Mouse (Mus musculus) embryonic facial prominence, embryonic 11.5 days (tissue): ENCODE data around the gene Atg4b. TPM values are rescaled to one million over a fixed set of nuclear protein-coding genes. Genes with fewer than 3 reads are reported as not detected.
A peak's percentile ranks its signal among the peaks of the same experiment; 100 is the strongest.

Experiments used
- ATAC-seq: fragments of 200-750 bp; cut with Nextera tagmentation; replicated peaks from 2 replicates; pipeline ENCODE4 v1.8.0; 2017; ENCODE audit warnings: low read depth; ENCODE audit not compliant: insufficient number of reproducible peaks, low FRiP score, low TSS enrichment
- DNase-seq: peaks from one replicate; pipeline ENCODE4 v3.0.0-alpha.2; 2015; ENCODE audit warnings: low spot score
- H3K27ac ChIP-seq: fragments of 300-500 bp; sonication (generic); replicated peaks from 2 replicates; pipeline ENCODE4 v1.5.1; 2014; ENCODE audit warnings: mild to moderate bottlenecking, low read depth, low read length, control low read depth
- H3K27me3 ChIP-seq: fragments of 300-500 bp; sonication (generic); 2 replicates; pipeline ENCODE4 v1.6.1; 2014; ENCODE audit warnings: mild to moderate bottlenecking, low read length, moderate library complexity, mixed read lengths; ENCODE audit not compliant: control insufficient read depth, insufficient read depth
- H3K36me3 ChIP-seq: fragments of 300-500 bp; sonication (generic); replicated peaks from 2 replicates; pipeline ENCODE4 v1.6.1; 2014; ENCODE audit warnings: low read depth, mild to moderate bottlenecking, low read length, moderate library complexity, mixed read lengths; ENCODE audit not compliant: control insufficient read depth, insufficient read depth
- H3K4me1 ChIP-seq: fragments of 300-500 bp; sonication (generic); 2 replicates; pipeline ENCODE4 v1.6.1; 2014; ENCODE audit warnings: low read length, mixed read lengths; ENCODE audit not compliant: control insufficient read depth, insufficient read depth
- H3K4me2 ChIP-seq: fragments of 300-500 bp; sonication (generic); 2 replicates; pipeline ENCODE4 v1.6.1; 2014; ENCODE audit warnings: low read depth, mild to moderate bottlenecking, control low read depth, low read length, moderate library complexity
- H3K4me3 ChIP-seq: fragments of 300-500 bp; sonication (generic); 2 replicates; pipeline ENCODE4 v1.5.1; 2014; ENCODE audit warnings: low read depth, low read length, control low read depth
- H3K9ac ChIP-seq: fragments of 300-500 bp; sonication (generic); replicated peaks from 2 replicates; pipeline ENCODE4 v1.6.1; 2014; ENCODE audit warnings: mild to moderate bottlenecking, control low read depth, low read length
- H3K9me3 ChIP-seq: fragments of 300-500 bp; sonication (generic); replicated peaks from 2 replicates; pipeline ENCODE4 v1.6.1; 2016; ENCODE audit warnings: mild to moderate bottlenecking, low read length, inconsistent platforms, mixed read lengths; ENCODE audit not compliant: control insufficient read depth
- WGBS: fragments of 180-500 bp; shearing (Covaris S2); extraction: QIAGEN DNeasy Blood & Tissue Kit; methylation state at CpG from one replicate; pipeline ENCODE4 v1.1.7; 2014; 5-methylcytosine and 5-hydroxymethylcytosine counted together
- polyA plus RNA-seq: library from polyadenylated mRNA; unstranded; fragments of >200 nt; fragmentation: Nextera tagmentation; extraction: Ambion mirVana; gene quantifications from 2 replicates; pipeline ENCODE4 v1.2.1, GENCODE M21; 2014

Atg4b gene
- polyA plus RNA-seq, 1 experiment from 2014 or later: 109 TPM

DNA sequence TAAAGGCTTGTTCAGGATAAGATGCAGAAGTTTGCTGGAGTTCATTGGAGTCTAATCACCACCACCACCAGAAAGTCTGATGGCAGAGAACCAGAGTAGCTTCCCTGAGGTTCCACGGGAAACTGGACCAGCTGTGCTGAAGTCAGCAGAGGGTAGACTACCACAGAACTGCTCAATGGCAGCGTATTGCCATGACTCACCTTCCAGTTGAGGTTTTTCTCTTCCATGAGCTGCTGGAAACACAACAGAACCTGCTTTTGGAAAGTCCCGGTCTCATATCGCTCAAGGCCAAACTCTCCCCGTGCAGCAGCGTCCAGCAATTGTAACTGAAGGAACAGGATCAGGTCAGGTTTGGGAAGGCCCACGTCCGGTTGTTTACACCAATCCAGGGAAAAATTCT is 43.2 kb downstream of the Atg4b start:
- H3K27me3 ChIP-seq: no peaks in the 10 kb centered on the region
- ATAC-seq: no peak
- no peak overlapping the region for H3K4me3 ChIP-seq
- H3K4me2 ChIP-seq: no peak overlapping the region
- H3K36me3 ChIP-seq: peaks cover 10% of the 10 kb centered on the region
- no peaks in the 10 kb centered on the region for H3K4me1 ChIP-seq
- no peak for DNase-seq
- WGBS: 97% methylated on average over 8 of the region's 8 CpGs
- no peak overlapping the region for H3K9ac ChIP-seq
- H3K27ac ChIP-seq: no peak overlapping the region
- no peaks in the 10 kb centered on the region for H3K9me3 ChIP-seq

DNA sequence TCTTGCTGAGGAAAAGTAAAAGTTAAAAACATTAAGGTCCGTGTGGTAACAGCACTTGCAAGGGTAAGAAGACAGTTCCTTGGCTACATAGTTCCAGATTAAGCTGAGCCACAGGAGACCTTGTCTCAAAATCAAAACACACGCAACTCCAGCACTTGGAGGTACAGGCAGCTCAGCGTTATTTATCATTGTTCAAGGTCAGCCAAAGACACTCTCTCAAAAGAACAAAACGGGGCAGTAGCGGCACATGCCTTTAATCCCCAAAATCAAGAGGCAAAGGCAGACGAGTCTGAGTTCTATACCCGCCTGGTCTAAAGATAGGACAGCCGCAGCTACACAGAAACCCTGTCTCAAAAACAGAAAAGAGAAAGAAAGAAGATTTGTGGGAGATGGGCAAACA is 44.6 kb downstream of the Atg4b start:
- H3K4me1 ChIP-seq: no peaks in the 10 kb centered on the region
- ATAC-seq: no peak
- DNase-seq: no peak
- H3K4me2 ChIP-seq: no peak overlapping the region
- no peak overlapping the region for H3K4me3 ChIP-seq
- H3K9me3 ChIP-seq: no peaks in the 10 kb centered on the region
- 90% methylated on average over 8 of the region's 8 CpGs for WGBS
- no peaks in the 10 kb centered on the region for H3K27me3 ChIP-seq
- peaks cover 10% of the 10 kb centered on the region for H3K36me3 ChIP-seq
- no peak overlapping the region for H3K27ac ChIP-seq
- no peak overlapping the region for H3K9ac ChIP-seq

DNA sequence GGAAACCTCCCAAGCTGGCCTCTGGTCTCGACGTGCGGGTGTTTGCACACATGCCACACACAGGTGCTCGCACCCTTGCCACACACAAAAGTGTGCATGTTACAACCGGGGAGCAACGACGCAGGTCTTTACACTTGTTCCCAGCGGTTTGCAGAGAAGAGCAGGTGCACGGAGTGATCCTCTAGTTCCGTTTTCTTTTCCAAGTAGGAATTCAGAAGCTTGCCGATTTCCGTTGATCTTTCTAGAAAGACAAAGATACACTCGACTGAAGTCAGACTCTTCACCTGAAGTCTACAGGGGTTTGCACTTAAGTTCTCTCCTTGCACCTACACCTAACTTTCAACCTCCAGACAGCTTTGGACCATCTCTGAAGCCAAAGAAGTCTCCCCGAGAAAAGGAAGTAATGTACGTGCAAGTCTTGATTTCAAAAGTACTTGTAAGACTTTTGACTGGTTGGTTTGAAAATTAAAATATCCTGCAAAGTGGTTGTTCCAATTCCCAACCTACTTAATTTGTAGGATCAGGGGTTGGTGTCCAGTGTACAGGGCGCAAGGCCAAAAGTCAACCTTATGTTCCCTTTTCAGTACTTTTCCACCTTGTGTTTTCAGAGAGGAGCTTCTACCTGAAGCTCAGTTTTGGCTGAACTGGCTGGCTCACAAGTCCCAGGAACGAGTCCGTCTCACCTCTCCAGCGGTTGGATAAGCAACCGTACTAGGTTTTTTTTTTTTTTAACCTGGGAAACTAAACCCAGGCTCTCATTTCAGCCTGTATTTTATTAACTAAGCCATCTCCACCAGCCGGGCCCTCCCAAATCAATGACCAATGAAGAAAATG is 49.6 kb downstream of the Atg4b start:
- Histone ChIP-seq H3K27ac (no peak overlapping the region; the same call in 1 of the 2 replicates), H3K36me3 (no peaks in the 10 kb centered on the region), H3K9me3 (no peaks in the 10 kb centered on the region), H3K4me2 (peak overlapping the region; percentile 66), H3K27me3 (no peaks in the 10 kb centered on the region), H3K4me3 (peak overlapping the region; percentile 71), H3K4me1 (peaks cover 3% of the 10 kb centered on the region; the same call in 1 of the 2 replicates), H3K9ac (peak overlapping the region; percentile 83)
- no peak for ATAC-seq
- DNase-seq: no peak
- 75% methylated on average over 21 of the region's 21 CpGs for whole genome bisulfite sequencing

DNA sequence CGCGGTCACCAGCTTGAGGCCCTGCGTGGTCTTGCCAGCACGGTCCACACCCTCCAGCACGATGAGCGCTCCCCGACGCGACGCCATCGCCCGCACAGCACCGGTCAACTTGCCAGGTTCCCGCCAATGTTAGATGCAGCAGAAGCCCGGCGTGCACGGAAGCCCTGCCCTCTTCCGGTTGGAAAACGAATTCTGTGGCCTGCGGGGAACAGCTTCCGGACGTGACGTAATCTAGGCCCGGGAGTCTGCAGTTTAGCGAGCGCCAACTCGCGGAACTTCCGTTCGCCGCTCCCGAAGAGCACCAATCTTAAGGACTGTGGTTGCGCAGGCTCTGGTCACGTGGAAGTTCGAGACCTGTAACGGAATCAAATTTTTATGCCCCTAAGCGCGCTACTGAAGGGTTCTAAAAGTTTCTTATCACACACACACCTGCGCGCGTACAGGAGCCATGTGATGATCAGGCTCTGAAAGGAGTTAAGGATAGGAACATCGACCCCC is 50.5 kb downstream of the Atg4b start, which contains the start of gene Dtymk:
TSS of gene Dtymk (minus strand) at position 194 of the 498 bp plus-strand sequence.
- peak within 1 kb of the TSS; percentile 66 for H3K4me2 ChIP-seq
- peak; percentile 97 for DNase-seq
- no peaks in the 10 kb centered on the region for H3K9me3 ChIP-seq
- ATAC-seq: peak; percentile 50
- WGBS: under 1% methylated on average over 42 of the region's 42 CpGs
- no peaks in the 10 kb centered on the region for H3K36me3 ChIP-seq
- H3K4me3 ChIP-seq: peak within 1 kb of the TSS; percentile 71
- peak within 1 kb of the TSS; percentile 72 for H3K27ac ChIP-seq
- peaks cover 3% of the 10 kb centered on the region; the same call in 1 of the 2 replicates for H3K4me1 ChIP-seq
- peak within 1 kb of the TSS; percentile 83 for H3K9ac ChIP-seq
- no peaks in the 10 kb centered on the region for H3K27me3 ChIP-seq

DNA sequence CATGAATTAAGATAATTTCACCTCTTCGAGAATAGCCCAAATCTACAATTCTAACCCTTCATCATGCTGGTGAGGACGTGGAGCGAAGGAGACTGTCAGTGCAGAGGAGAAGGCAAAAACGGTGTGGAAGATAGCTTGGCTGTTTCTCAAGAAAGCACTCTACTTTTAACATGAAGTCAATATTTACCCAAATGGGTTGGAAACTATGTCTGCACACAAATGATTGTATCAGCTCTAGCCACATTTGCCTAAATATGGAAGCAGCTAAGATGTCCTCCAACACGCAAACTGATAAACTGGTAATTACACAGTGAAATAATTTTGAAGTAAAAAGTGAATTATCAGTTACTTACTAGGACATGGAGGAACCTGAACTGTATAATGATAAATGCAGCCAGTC is 51.5 kb downstream of the Atg4b start:
- ATAC-seq: no peak
- H3K9ac ChIP-seq: no peak overlapping the region
- no peaks in the 10 kb centered on the region for H3K36me3 ChIP-seq
- H3K4me1 ChIP-seq: peaks cover 3% of the 10 kb centered on the region; the same call in 1 of the 2 replicates
- H3K27me3 ChIP-seq: no peaks in the 10 kb centered on the region
- no peak overlapping the region for H3K27ac ChIP-seq
- DNase-seq: no peak
- no peak overlapping the region for H3K4me3 ChIP-seq
- H3K4me2 ChIP-seq: no peak overlapping the region
- no peaks in the 10 kb centered on the region for H3K9me3 ChIP-seq
- 84% methylated on average over 5 of the region's 5 CpGs for WGBS

DNA sequence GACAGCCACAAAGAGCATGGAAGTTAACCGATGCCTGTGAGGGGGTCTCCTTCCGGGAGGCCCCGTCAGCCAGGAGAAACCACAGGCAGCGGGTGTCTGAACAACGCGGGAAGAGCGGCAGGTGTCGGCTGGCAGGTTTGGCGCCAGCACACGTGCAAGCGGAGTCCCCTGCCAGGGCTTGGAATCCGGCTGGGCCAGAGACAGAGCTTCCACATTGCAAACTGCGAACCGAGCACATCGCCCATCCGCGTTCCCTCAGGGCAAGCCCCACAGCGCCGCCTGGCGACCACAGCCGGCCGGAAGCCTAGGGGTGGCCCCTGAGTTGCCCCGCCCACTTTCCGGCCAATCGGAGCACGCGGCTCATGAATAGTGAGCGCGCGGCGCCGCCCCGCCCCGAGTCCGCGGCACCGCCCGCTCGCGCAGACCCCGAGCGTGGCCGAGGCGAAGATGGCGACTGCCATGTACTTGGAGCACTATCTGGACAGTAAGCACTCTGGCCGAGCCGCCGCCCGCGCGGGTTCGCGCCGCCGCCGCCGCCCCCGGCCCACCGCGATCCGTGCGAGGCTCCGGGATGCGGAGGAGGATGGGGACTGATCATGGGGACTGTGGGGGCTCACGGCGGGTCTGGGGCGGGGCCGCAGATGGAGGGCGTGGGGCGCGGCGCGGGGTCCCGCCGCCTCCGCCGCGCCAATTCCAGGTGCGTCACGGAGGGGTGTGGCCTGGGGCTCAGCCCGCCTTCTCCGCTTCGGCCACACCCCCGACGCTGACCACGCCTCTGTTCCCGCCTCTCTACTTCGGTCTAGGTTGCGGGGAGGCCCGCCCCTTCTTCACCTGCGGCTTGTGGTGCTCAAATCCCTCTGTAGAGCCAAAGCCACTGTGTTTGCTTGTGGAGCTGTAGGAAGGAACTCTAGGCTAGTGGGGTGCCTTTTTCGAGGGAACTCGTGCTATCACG is 52.5 kb downstream of the Atg4b start, which contains the start of gene Ing5:
TSS of gene Ing5 (plus strand) at position 410 of the 952 bp plus-strand sequence.
- ATAC-seq (peak; percentile 89), DNase-seq (peak; percentile 97)
- Histone ChIP-seq H3K9me3 (no peaks in the 10 kb centered on the region), H3K4me3 (peak within 1 kb of the TSS; percentile 75), H3K9ac (peak within 1 kb of the TSS; percentile 88), H3K27me3 (no peaks in the 10 kb centered on the region), H3K27ac (peak within 1 kb of the TSS; percentile 93), H3K4me2 (peak within 1 kb of the TSS; percentile 52), H3K4me1 (peaks cover 3% of the 10 kb centered on the region; the same call in 1 of the 2 replicates), H3K36me3 (peaks cover under 1% of the 10 kb centered on the region; the same call in 1 of the 2 replicates)
- WGBS: under 1% methylated on average over 90 of the region's 94 CpGs

DNA sequence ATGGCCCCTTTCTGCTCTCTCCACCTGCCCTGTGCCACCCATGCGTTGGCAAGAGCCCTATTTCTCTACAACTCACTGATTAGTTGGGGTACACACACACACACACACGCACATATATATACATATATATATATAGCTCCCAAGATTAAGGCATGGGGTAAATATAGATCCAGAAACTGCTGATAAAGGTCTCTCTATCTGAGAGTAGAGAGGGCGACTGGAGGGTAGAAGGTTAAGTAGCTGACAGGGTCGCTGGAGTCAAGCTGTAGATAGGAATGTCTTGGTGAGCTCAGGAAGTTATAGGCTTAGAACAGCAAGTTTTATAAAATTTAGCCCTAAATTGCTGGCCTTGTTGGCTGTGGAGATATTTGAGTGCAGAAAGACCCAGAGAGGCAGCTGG is 53.5 kb downstream of the Atg4b start:
- Histone ChIP-seq H3K36me3 (peaks cover 2% of the 10 kb centered on the region; the same call in 1 of the 2 replicates), H3K4me2 (peak overlapping the region; percentile 52), H3K27me3 (no peaks in the 10 kb centered on the region), H3K9me3 (no peaks in the 10 kb centered on the region), H3K27ac (no peak overlapping the region), H3K9ac (no peak overlapping the region), H3K4me1 (peaks cover 3% of the 10 kb centered on the region; the same call in 1 of the 2 replicates), H3K4me3 (peak overlapping the region; percentile 75; the same call in 1 of the 2 replicates)
- DNase-seq: no peak
- 82% methylated on average over 4 of the region's 4 CpGs for WGBS
- ATAC-seq: no peak
